Mouse (Mus musculus): ENCODE data around the gene Twf2. TPM values are rescaled to one million over a fixed set of nuclear protein-coding genes. Genes with fewer than 3 reads are reported as not detected.

Twf2 gene
- polyA plus RNA-seq, 1 experiment from 2014 or later, result 61.3 TPM

DNA sequence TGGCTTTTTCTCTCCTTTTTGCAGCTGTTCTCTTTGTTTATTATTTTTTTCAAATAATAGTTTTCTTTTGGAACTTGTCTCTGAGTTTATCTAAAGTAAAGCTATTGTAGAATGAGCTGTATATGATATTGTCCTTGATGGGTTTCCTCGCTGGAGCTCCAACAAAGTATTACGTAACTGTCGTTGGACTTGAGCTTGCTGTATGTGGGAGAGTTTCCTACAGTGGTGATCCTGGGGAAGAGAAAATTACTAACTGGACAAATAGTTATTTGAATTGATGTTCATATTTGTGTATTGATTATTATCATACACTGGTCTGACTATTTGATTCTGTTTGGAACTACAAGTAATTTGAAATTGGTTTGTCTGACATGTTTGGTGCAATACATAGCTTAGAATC lies 30.4 kb upstream of the Twf2 start:
- Histone ChIP-seq H3K9ac (ENCODE audit: low read length) (peak overlapping the region; percentile 96), H3K9me3 (ENCODE audit: control insufficient read depth, low read length) (no peaks in the 10 kb centered on the region), H3K4me3 (ENCODE audit: low read depth, low read length) (peak overlapping the region; percentile 93), H3K4me1 (replicated peaks; ENCODE audit: control insufficient read depth, insufficient read depth, low read length) (peaks cover 9% of the 10 kb centered on the region; the same call in 1 of the 2 replicates), H3K27ac (ENCODE audit: low read depth, low read length) (no peak overlapping the region), H3K27me3 (ENCODE audit: control insufficient read depth, insufficient read depth, low read length) (no peaks in the 10 kb centered on the region), H3K36me3 (ENCODE audit: control insufficient read depth, insufficient read depth, low read length) (no peaks in the 10 kb centered on the region; the same call in 1 of the 2 replicates), H3K4me2 (ENCODE audit: low read depth, low read length, severe bottlenecking) (peak overlapping the region; percentile 81)
- no peak for DNase-seq (ENCODE audit: low spot score)
- ATAC-seq (replicated peaks; ENCODE audit: low FRiP score), result no peak
- 54% methylated on average over 3 of the region's 3 CpGs for WGBS

DNA sequence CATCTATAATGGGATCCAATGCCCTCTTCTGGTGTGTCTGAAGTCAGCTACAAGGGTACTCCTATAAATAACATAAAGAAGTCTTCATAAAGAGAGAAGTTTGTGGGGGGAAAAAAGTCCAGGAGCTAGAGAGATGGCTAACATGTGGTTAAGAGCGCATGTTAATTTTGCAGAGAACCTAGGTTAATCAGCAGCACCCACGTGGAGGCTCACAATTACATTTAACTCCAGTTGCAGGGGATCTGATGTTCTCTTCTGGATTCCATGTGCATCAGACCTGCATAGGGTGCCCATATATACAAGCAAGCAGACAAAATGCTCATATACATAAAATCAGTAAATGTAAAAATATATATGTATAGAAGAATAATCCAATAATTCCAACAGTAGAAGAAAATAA lies 29.5 kb upstream of the Twf2 start:
- DNase-seq (ENCODE audit: low spot score) (no peak), ATAC-seq (replicated peaks; ENCODE audit: low FRiP score) (no peak)
- Histone ChIP-seq H3K4me2 (ENCODE audit: low read depth, low read length, severe bottlenecking) (peak overlapping the region; percentile 81; the same call in 1 of the 2 replicates), H3K27me3 (ENCODE audit: control insufficient read depth, insufficient read depth, low read length) (no peaks in the 10 kb centered on the region), H3K4me3 (ENCODE audit: low read depth, low read length) (peak overlapping the region; percentile 93; the same call in 1 of the 2 replicates), H3K9me3 (ENCODE audit: control insufficient read depth, low read length) (no peaks in the 10 kb centered on the region), H3K4me1 (replicated peaks; ENCODE audit: control insufficient read depth, insufficient read depth, low read length) (peaks cover 9% of the 10 kb centered on the region; the same call in 1 of the 2 replicates), H3K27ac (ENCODE audit: low read depth, low read length) (no peak overlapping the region), H3K36me3 (ENCODE audit: control insufficient read depth, insufficient read depth, low read length) (no peaks in the 10 kb centered on the region; the same call in 1 of the 2 replicates), H3K9ac (ENCODE audit: low read length) (no peak overlapping the region)
- WGBS, result 81% methylated on average over 2 of the region's 2 CpGs

GRCm38 (mm10) chr9:106175552-106176200 lies 27.2 kb upstream of the Twf2 start:
- Histone ChIP-seq H3K4me1 (replicated peaks; ENCODE audit: control insufficient read depth, insufficient read depth, low read length) (peaks cover 6% of the 10 kb centered on the region; the same call in 1 of the 2 replicates), H3K36me3 (ENCODE audit: control insufficient read depth, insufficient read depth, low read length) (peaks cover 3% of the 10 kb centered on the region; the same call in 1 of the 2 replicates), H3K27me3 (ENCODE audit: control insufficient read depth, insufficient read depth, low read length) (no peaks in the 10 kb centered on the region), H3K4me3 (ENCODE audit: low read depth, low read length) (no peak overlapping the region), H3K27ac (ENCODE audit: low read depth, low read length) (no peak overlapping the region), H3K4me2 (ENCODE audit: low read depth, low read length, severe bottlenecking) (no peak overlapping the region), H3K9ac (ENCODE audit: low read length) (no peak overlapping the region), H3K9me3 (ENCODE audit: control insufficient read depth, low read length) (no peaks in the 10 kb centered on the region)
- WGBS, result 86% methylated on average over 3 of the region's 3 CpGs
- no peak for ATAC-seq (replicated peaks; ENCODE audit: low FRiP score)
- DNase-seq (ENCODE audit: low spot score), result no peak

DNA sequence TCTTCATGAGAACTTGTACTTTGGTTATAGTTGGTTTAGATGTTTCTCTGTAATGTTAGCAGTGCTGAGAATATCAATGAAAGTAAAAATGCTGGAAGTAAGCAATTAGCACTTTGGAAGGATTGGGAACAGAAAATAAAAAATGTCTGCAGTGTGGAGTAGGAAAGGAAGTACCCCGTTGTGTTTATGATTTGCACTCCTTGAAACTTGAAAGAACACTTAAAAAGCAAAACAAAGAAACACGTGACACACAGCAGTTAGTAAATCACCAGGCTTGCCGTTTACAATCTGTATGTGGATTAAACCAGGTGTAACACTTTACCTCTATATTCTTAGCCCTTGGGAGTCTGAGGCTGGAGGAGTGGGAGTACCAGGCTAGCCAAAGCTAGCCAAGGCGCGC lies 26.1 kb upstream of the Twf2 start:
- Histone ChIP-seq H3K27ac (ENCODE audit: low read depth, low read length) (no peak overlapping the region), H3K4me3 (ENCODE audit: low read depth, low read length) (no peak overlapping the region), H3K9ac (ENCODE audit: low read length) (no peak overlapping the region), H3K27me3 (ENCODE audit: control insufficient read depth, insufficient read depth, low read length) (no peaks in the 10 kb centered on the region), H3K9me3 (ENCODE audit: control insufficient read depth, low read length) (no peaks in the 10 kb centered on the region), H3K36me3 (ENCODE audit: control insufficient read depth, insufficient read depth, low read length) (peaks cover 12% of the 10 kb centered on the region; the same call in 1 of the 2 replicates), H3K4me2 (ENCODE audit: low read depth, low read length, severe bottlenecking) (no peak overlapping the region), H3K4me1 (replicated peaks; ENCODE audit: control insufficient read depth, insufficient read depth, low read length) (peaks cover 6% of the 10 kb centered on the region; the same call in 1 of the 2 replicates)
- DNase-seq (ENCODE audit: low spot score) (no peak), ATAC-seq (replicated peaks; ENCODE audit: low FRiP score) (no peak)
- WGBS, result 90% methylated on average over 5 of the region's 5 CpGs

GRCm38 (mm10) chr9:106177799-106178198 lies 25.1 kb upstream of the Twf2 start:
- DNase-seq (ENCODE audit: low spot score), result no peak
- ATAC-seq (replicated peaks; ENCODE audit: low FRiP score), result no peak
- Histone ChIP-seq H3K4me3 (ENCODE audit: low read depth, low read length) (no peak overlapping the region), H3K36me3 (ENCODE audit: control insufficient read depth, insufficient read depth, low read length) (peaks cover 13% of the 10 kb centered on the region; the same call in 1 of the 2 replicates), H3K4me1 (replicated peaks; ENCODE audit: control insufficient read depth, insufficient read depth, low read length) (peaks cover 6% of the 10 kb centered on the region; the same call in 1 of the 2 replicates), H3K27ac (ENCODE audit: low read depth, low read length) (no peak overlapping the region), H3K9me3 (ENCODE audit: control insufficient read depth, low read length) (no peaks in the 10 kb centered on the region), H3K4me2 (ENCODE audit: low read depth, low read length, severe bottlenecking) (no peak overlapping the region), H3K27me3 (ENCODE audit: control insufficient read depth, insufficient read depth, low read length) (no peaks in the 10 kb centered on the region), H3K9ac (ENCODE audit: low read length) (no peak overlapping the region)
- 95% methylated on average over 6 of the region's 6 CpGs for WGBS

DNA sequence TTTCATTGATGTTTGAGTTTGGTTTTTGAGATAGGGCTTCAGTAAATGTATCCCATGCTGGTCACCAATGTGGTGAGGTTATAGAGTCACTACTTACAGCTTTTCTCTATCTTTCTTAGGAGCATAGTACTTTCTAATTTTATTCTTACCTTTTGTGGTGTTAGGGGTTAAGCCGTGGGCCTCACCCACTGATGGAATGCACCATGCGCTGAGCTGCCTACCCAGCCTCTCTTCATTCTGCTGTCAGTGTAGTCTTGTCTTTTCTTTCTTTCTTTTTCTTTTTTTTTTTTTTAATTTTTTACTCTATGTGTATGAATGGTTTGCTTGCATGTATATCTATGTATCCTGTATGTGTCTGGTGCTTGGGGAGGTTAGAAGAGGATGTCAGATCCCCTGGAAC lies 23.5 kb upstream of the Twf2 start:
- no peaks in the 10 kb centered on the region for H3K9me3 ChIP-seq (ENCODE audit: control insufficient read depth, low read length)
- no peaks in the 10 kb centered on the region for H3K4me1 ChIP-seq (replicated peaks; ENCODE audit: control insufficient read depth, insufficient read depth, low read length)
- H3K4me3 ChIP-seq (ENCODE audit: low read depth, low read length), result no peak overlapping the region
- 89% methylated on average over 2 of the region's 2 CpGs for WGBS
- H3K36me3 ChIP-seq (ENCODE audit: control insufficient read depth, insufficient read depth, low read length), result peaks cover 18% of the 10 kb centered on the region
- H3K4me2 ChIP-seq (ENCODE audit: low read depth, low read length, severe bottlenecking), result no peak overlapping the region
- DNase-seq (ENCODE audit: low spot score) (no peak), ATAC-seq (replicated peaks; ENCODE audit: low FRiP score) (no peak)
- H3K27me3 ChIP-seq (ENCODE audit: control insufficient read depth, insufficient read depth, low read length), result no peaks in the 10 kb centered on the region
- H3K9ac ChIP-seq (ENCODE audit: low read length), result no peak overlapping the region
- no peak overlapping the region for H3K27ac ChIP-seq (ENCODE audit: low read depth, low read length)

DNA sequence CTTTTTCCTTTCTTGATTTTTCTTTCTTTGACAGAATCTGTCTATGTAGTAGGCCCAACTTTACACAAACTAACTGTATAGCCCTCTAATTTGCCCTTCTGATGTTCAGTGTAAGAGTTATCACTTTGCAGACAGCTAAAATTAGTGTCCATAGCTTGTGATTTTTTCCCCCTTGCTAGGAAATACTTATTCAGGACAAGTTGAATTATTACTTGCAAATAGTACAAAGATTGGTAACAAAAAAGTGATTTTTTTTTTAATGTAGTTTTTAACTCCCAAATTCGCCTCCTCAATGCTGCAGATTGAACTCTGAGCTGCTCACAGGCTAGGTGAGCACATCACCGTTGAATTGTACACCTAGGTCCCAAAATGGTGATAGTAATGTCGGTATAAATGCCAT lies 22.9 kb upstream of the Twf2 start:
- no peaks in the 10 kb centered on the region for H3K9me3 ChIP-seq (ENCODE audit: control insufficient read depth, low read length)
- peaks cover 22% of the 10 kb centered on the region for H3K36me3 ChIP-seq (ENCODE audit: control insufficient read depth, insufficient read depth, low read length)
- DNase-seq (ENCODE audit: low spot score) (no peak), ATAC-seq (replicated peaks; ENCODE audit: low FRiP score) (no peak)
- no peaks in the 10 kb centered on the region for H3K27me3 ChIP-seq (ENCODE audit: control insufficient read depth, insufficient read depth, low read length)
- no peak overlapping the region for H3K27ac ChIP-seq (ENCODE audit: low read depth, low read length)
- H3K4me3 ChIP-seq (ENCODE audit: low read depth, low read length), result no peak overlapping the region
- WGBS, result 90% methylated on average over 3 of the region's 3 CpGs
- H3K4me1 ChIP-seq (replicated peaks; ENCODE audit: control insufficient read depth, insufficient read depth, low read length), result no peaks in the 10 kb centered on the region
- H3K4me2 ChIP-seq (ENCODE audit: low read depth, low read length, severe bottlenecking), result no peak overlapping the region
- no peak overlapping the region for H3K9ac ChIP-seq (ENCODE audit: low read length)

DNA sequence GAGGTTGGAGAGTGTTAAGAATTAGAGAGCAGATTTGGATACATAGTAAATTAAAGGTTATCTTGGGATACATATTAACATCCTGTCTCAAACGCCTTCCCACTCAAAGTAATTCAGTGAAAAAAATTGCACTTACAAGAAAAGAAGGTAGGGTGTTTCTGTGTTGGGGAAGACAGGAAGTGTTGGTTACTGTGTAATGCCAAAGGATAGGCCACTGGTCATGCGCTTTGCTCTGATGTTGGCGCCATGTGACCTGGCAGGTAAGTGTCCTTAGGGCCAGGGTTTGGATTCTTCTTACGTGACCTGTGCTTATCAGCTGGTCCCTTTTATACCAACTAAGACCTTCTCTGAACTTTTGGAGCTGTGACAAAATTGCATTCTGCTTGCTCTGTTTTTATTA lies 20.8 kb upstream of the Twf2 start:
- H3K4me2 ChIP-seq (ENCODE audit: low read depth, low read length, severe bottlenecking), result no peak overlapping the region
- H3K36me3 ChIP-seq (ENCODE audit: control insufficient read depth, insufficient read depth, low read length), result peaks cover 37% of the 10 kb centered on the region
- 94% methylated on average over 4 of the region's 4 CpGs for WGBS
- no peak overlapping the region for H3K4me3 ChIP-seq (ENCODE audit: low read depth, low read length)
- H3K27ac ChIP-seq (ENCODE audit: low read depth, low read length), result no peak overlapping the region
- no peak overlapping the region for H3K9ac ChIP-seq (ENCODE audit: low read length)
- no peaks in the 10 kb centered on the region for H3K27me3 ChIP-seq (ENCODE audit: control insufficient read depth, insufficient read depth, low read length)
- H3K4me1 ChIP-seq (replicated peaks; ENCODE audit: control insufficient read depth, insufficient read depth, low read length), result no peaks in the 10 kb centered on the region
- no peaks in the 10 kb centered on the region for H3K9me3 ChIP-seq (ENCODE audit: control insufficient read depth, low read length)
- no peak for ATAC-seq (replicated peaks; ENCODE audit: low FRiP score)
- DNase-seq (ENCODE audit: low spot score), result no peak

DNA sequence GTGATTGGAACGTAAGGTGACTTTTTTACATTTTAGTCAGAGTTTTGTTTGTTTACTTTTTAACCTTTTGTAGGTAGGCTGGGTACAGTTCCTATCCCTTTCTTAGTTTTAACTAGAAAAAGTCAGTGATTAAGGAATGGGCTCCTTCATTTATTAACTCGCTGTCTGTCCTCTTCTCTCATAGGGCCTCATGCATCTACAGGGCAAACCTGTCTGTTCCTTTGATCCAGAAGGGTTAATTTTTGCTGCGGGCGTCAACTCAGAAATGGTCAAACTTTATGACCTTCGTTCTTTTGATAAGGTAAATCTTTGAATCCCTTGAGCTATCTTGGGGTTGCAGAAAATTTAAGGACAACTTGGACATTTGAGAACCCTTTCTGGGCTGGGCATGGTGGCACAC lies 18.9 kb upstream of the Twf2 start:
- Histone ChIP-seq H3K4me1 (replicated peaks; ENCODE audit: control insufficient read depth, insufficient read depth, low read length) (no peaks in the 10 kb centered on the region), H3K27ac (ENCODE audit: low read depth, low read length) (no peak overlapping the region), H3K4me3 (ENCODE audit: low read depth, low read length) (no peak overlapping the region), H3K27me3 (ENCODE audit: control insufficient read depth, insufficient read depth, low read length) (no peaks in the 10 kb centered on the region), H3K9ac (ENCODE audit: low read length) (no peak overlapping the region), H3K36me3 (ENCODE audit: control insufficient read depth, insufficient read depth, low read length) (peaks cover 45% of the 10 kb centered on the region), H3K4me2 (ENCODE audit: low read depth, low read length, severe bottlenecking) (no peak overlapping the region), H3K9me3 (ENCODE audit: control insufficient read depth, low read length) (no peaks in the 10 kb centered on the region)
- DNase-seq (ENCODE audit: low spot score) (no peak), ATAC-seq (replicated peaks; ENCODE audit: low FRiP score) (no peak)
- WGBS, result 93% methylated on average over 5 of the region's 5 CpGs
